Mouse (Mus musculus): ENCODE measurements around the gene Nipal4.

The Nipal4 gene

GRCm38 (mm10) chr11:46168506-46168905 lies 2.2 kb upstream of the Nipal4 start:
- DNase-seq (ENCODE audit: low read depth, low spot score): no peak

- DNase-seq (ENCODE audit: low read depth, low spot score): no peak
Measured at GRCm38 (mm10) chr11:46157462-46157861, 8.8 kb downstream of the Nipal4 start.

- DNase-seq (ENCODE audit: low read depth, low spot score): no peak
Measured at GRCm38 (mm10) chr11:46156945-46157344, 9.4 kb downstream of the Nipal4 start.

GRCm38 (mm10) chr11:46146619-46147018 lies 19.7 kb downstream of the Nipal4 start:
- no peak for DNase-seq (ENCODE audit: low read depth, low spot score)

GRCm38 (mm10) chr11:46145163-46145875 lies 21.0 kb downstream of the Nipal4 start:
- DNase-seq (ENCODE audit: low read depth, low spot score): no peak

- DNase-seq (ENCODE audit: low read depth, low spot score): no peak
Measured at GRCm38 (mm10) chr11:46143342-46143741, 23.0 kb downstream of the Nipal4 start.

GRCm38 (mm10) chr11:46134899-46135298 lies 31.4 kb downstream of the Nipal4 start:
- DNase-seq (ENCODE audit: low read depth, low spot score): no peak

- DNase-seq (ENCODE audit: low read depth, low spot score): no peak
Measured at GRCm38 (mm10) chr11:46131022-46131986, 35.0 kb downstream of the Nipal4 start.

GRCm38 (mm10) chr11:46128548-46128945 lies 37.8 kb downstream of the Nipal4 start:
- DNase-seq (ENCODE audit: low read depth, low spot score): peak; percentile 24

- DNase-seq (ENCODE audit: low read depth, low spot score): no peak
Measured at GRCm38 (mm10) chr11:46127621-46128547, 38.4 kb downstream of the Nipal4 start.

GRCm38 (mm10) chr11:46126827-46127410 lies 39.4 kb downstream of the Nipal4 start:
- DNase-seq (ENCODE audit: low read depth, low spot score): no peak

- DNase-seq (ENCODE audit: low read depth, low spot score): no peak
Measured at GRCm38 (mm10) chr11:46126317-46126716, 40.0 kb downstream of the Nipal4 start.

- no peak for DNase-seq (ENCODE audit: low read depth, low spot score)
Measured at GRCm38 (mm10) chr11:46125835-46126229, 40.5 kb downstream of the Nipal4 start.

GRCm38 (mm10) chr11:46125093-46125834 lies 41.0 kb downstream of the Nipal4 start:
- DNase-seq (ENCODE audit: low read depth, low spot score): no peak

- DNase-seq (ENCODE audit: low read depth, low spot score): no peak
Measured at GRCm38 (mm10) chr11:46123328-46123866, 42.9 kb downstream of the Nipal4 start.

GRCm38 (mm10) chr11:46122875-46123274 lies 43.4 kb downstream of the Nipal4 start:
- DNase-seq (ENCODE audit: low read depth, low spot score): no peak

GRCm38 (mm10) chr11:46121666-46122065 lies 44.6 kb downstream of the Nipal4 start:
- DNase-seq (ENCODE audit: low read depth, low spot score): no peak

GRCm38 (mm10) chr11:46120084-46120483 lies 46.2 kb downstream of the Nipal4 start:
- no peak for DNase-seq (ENCODE audit: low read depth, low spot score)

GRCm38 (mm10) chr11:46119624-46120023 lies 46.7 kb downstream of the Nipal4 start:
- DNase-seq (ENCODE audit: low read depth, low spot score): peak; percentile 69

GRCm38 (mm10) chr11:46116510-46116909 lies 49.8 kb downstream of the Nipal4 start:
- no peak for DNase-seq (ENCODE audit: low read depth, low spot score)

Data from mesoderm, embryonic 11.5 days (tissue).